Mouse (Mus musculus): ENCODE measurements around the gene Gcnt1.

Gene Gcnt1

GRCm38 (mm10) chr19:17366364-17367090, 6.1 kb downstream of the Gcnt1 start:
- no peak for DNase-seq (ENCODE audit: low spot score in 2 of 2)

DNA sequence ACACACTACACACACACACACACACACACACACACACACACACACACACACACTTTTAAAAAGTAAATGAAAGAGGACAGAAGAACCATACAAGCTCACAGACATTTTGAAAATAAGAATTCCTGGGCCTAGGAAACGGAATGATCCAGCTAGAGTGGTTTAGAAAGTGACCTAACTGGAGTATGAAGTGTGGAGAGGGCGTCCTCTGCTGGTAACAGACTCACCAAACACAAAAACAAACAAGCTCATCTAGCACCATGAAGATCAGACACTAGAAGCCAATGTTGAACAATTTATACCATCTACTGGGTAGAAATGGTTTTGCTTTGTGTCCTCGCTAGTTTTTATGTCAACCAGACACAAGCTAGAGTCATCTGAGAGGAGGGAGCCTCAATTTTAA, 7.9 kb downstream of the Gcnt1 start:
- peak; percentile 39 to 43 for DNase-seq (ENCODE audit: low spot score in 2 of 2)

- no peak for DNase-seq (ENCODE audit: low spot score in 2 of 2)
These were observed 11.5 kb downstream of the Gcnt1 start for GRCm38 (mm10) chr19:17361181-17361580.

GRCm38 (mm10) chr19:17359315-17359890, 13.2 kb downstream of the Gcnt1 start:
- no peak for DNase-seq (ENCODE audit: low spot score in 2 of 2)

DNA sequence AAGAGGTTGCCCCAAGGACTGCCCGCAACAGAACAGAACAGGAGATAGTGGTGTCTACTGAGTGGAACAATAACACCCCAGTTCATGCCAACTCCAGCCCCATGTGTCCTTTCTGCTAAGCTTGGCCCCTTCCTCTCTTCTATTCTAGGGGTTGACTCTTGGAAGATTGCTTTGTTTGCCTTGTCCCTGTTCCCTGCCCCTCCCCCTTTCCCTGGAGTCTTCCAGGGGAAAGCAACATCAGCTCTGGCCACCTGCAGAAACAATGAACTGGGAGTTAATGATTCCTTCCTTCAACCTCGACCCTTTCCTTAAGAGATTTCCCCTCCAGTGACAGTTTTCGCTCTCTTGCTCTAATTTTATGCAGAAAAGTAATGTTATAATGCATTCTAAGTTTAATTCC, 15.3 kb downstream of the Gcnt1 start:
- no peak for DNase-seq (ENCODE audit: low spot score in 2 of 2)

- DNase-seq (ENCODE audit: low spot score in 2 of 2) = no peak
These were observed 15.7 kb downstream of the Gcnt1 start for GRCm38 (mm10) chr19:17356932-17357331.

DNA sequence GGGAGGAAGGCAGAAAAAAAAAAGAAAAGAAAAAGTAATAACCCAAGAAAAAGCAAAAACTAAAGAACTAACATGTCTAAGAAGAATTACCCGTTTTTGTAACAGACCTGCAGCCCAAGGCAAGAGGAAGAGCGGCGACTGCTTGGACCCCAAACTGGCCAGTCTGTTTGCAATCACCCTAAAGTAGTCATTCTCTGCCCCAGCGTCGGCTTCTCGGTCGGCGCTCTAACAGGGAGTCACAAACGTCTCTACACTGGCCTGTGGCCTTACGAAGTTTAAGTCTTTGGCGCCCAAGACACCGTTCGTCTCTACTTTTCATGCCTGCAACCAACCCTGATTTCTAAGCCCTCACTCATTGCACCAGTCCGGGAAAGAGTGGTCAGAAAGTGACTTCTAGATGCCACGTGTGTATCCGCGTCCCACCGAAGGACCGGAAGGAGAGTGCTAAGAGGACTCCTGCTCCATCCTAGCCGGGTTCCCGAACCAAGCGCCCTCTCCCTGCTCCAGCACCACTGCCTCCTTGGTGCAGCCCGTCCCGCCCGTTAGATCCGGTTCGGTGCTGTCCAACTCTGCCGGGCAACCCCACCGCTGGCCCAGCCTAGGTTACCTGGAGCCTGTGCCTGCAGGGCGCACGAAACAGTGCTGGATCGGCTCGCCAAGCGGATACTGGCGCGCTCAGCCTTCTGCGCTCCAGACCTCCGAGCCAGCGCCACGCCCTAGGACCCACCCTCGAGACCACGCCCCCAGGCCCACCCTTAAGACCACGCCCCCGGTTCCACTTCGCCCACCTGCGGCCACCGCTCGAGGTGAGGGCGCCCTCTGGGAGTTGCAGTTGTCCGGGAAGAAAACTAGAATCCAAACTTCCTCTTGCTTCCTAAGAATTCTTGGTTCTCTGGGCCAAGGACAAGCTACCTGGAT, 16.4 kb downstream of the Gcnt1 start:
- DNase-seq (ENCODE audit: low spot score in 2 of 2) = peak; percentile 79 to 80

DNA sequence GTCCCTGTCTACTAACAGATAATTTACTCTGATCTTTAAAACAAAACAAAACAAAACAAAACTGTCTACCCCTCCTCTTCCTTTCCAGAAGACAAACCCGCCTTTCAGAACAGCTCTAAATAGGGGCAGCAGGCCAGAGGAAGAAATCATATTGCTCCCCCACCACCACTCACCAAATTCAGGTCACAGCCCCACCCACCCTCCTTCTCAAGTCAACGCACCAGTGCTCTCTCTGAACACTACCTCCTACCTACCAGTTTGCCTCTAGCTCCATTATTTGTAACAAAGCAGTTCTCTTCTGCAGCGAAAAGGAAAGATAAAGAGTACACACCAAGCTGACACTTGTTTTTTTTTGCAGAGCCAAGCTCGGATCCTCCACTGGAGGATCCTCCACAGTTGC, 17.3 kb downstream of the Gcnt1 start:
- DNase-seq (ENCODE audit: low spot score in 2 of 2) = no peak

GRCm38 (mm10) chr19:17354797-17355196, 17.8 kb downstream of the Gcnt1 start:
- DNase-seq (ENCODE audit: low spot score in 2 of 2) = no peak

GRCm38 (mm10) chr19:17354362-17354761, 18.3 kb downstream of the Gcnt1 start:
- DNase-seq (ENCODE audit: low spot score in 2 of 2) = no peak

DNA sequence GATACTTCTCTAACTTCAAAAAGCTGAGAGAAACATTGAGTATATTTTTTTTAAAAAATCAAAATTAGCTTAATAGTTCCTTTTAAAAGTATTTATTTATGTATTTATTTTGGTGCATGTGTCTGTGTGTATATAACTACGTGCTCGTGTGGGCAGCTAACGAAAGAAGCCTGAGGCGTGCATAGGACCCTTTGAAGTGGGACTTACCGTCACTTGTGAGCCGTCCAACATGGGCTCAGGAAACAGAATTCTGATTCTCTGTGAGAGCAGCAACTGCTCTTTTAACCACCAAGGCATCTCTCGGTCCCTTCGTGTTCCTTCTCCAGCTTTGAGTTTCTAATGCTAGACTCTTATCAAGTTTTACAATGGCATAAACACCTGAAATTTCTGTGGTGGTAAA, 18.9 kb downstream of the Gcnt1 start:
- DNase-seq (ENCODE audit: low spot score in 2 of 2) = no peak

- DNase-seq (ENCODE audit: low spot score in 2 of 2) = no peak
These were observed 24.8 kb downstream of the Gcnt1 start for GRCm38 (mm10) chr19:17347852-17348251.

- DNase-seq (ENCODE audit: low spot score in 2 of 2) = no peak
These were observed 25.7 kb downstream of the Gcnt1 start for GRCm38 (mm10) chr19:17346716-17347474.

GRCm38 (mm10) chr19:17344881-17345280, 27.8 kb downstream of the Gcnt1 start:
- DNase-seq (ENCODE audit: low spot score in 2 of 2) = no peak

- no peak for DNase-seq (ENCODE audit: low spot score in 2 of 2)
These were observed 33.1 kb downstream of the Gcnt1 start for GRCm38 (mm10) chr19:17339563-17339962.

DNA sequence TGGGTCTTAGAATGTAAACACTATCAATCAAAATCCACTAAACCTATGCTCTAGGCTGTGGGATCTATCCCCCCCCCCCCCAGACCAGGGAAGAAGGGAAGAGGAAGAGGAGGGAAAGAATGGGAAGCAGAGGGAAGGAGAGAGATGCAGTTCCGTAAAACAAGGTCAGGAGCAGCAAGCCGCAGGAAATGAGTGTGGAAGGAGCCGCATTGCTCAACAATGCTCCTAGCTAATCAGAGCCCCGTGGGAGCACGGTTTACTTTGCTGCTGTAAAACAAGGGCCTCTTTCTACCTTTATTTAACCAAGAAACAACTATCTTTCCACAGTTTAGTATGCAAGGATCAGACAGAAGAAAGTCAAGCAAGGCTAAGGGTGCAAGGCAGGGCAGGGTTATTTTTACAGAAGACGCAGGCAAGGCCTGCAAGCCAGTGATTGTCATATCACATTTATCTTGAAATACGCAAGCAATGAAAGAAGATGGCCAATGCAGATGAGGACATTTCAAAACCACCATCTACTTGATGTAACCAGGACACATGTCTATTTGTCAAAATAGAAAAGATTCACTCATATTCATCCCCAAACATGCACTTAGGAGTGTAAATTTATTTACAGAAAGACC, 35.5 kb downstream of the Gcnt1 start:
- DNase-seq (ENCODE audit: low spot score in 2 of 2) = no peak

- no peak for DNase-seq (ENCODE audit: low spot score in 2 of 2)
These were observed 36.0 kb downstream of the Gcnt1 start for GRCm38 (mm10) chr19:17336646-17337045.

GRCm38 (mm10) chr19:17334644-17335333, 37.9 kb downstream of the Gcnt1 start:
- DNase-seq (ENCODE audit: low spot score in 2 of 2) = no peak

DNA sequence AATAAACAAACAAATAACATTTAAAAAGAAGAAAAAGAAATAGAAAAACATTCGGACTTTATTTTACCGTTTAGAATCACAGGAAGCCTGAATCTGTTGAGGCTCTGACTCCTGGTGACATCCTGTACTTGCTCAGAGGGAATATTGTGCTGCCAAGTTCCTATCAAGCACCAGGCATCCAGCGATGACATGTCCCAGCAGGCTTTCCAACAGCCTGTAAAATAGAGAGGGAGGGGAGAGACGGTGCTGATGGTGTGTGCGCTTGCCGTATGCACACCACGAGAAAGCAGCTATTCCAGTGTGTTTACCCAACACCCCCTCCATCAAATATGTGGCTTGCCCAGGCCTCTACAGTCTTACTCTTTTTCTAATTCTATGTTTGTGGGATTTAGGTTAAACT, 39.6 kb downstream of the Gcnt1 start:
- DNase-seq (ENCODE audit: low spot score in 2 of 2) = no peak

DNA sequence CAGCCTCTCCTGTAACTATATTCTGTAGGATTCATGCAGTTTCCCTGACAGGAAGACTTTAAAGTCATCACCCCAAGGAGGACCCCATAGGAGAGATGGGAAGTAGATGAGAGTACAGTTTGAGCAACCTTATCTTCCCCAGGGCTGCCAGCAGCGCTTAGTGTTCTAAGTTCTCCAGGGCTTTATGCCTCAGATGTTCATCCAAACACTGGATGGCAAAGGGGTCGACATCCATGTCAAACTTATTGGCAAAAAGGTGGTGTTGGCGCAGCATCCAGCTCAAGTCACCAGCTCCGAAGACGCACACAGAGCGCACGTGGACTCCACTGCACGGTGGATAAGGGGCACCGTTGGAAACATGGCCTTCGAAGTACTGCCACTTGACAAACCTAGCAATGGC, 43.7 kb downstream of the Gcnt1 start:
- DNase-seq (ENCODE audit: low spot score in 2 of 2) = no peak

DNA sequence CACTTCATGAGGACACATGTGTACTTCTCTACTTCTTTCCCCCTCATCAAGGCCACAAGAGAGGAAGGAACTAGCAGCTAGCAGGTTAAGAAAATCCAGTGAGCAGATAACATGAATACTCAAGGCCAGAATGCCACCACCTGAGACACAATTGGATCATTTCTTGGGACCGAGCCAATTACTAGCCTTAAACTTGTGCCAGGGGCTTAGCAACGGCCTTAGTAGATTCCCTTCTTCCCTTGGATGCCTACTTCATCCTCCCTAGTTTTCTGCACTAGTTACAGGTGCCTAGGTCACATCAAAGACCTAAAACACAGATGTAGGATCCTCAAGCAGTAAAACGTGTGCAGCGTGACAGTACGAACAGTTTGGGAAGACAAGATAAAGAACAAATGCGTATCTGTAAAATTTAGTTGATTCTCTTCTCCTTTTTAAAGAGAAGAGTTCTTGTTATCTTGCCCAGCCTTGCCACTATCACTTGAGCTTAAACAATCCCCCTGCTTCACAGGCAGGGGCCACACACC, 44.7 kb downstream of the Gcnt1 start:
- no peak for DNase-seq (ENCODE audit: low spot score in 2 of 2)

Data from urinary bladder, postnatal 36 days (tissue).